Mouse (Mus musculus) hindlimb bud, embryonic 11.5 days (tissue): ENCODE measurements at regions not wholly inside any gene's neighbourhood (a gene's known extent, or its start where the extent isn't known, plus 50 kb on each side); places are given as distances from the start of the nearest gene placed in this dataset.

Experiments
- DNase-seq: peaks from one replicate; pipeline ENCODE4 v3.0.0-alpha.2; 2012; ENCODE audit warnings: low read depth, low spot score; ENCODE audit errors: extremely low spot score

- no peak for DNase-seq
Observed at GRCm38 (mm10) chr5:45278005-45278432, 172.0 kb downstream of the Qdpr start.

DNA sequence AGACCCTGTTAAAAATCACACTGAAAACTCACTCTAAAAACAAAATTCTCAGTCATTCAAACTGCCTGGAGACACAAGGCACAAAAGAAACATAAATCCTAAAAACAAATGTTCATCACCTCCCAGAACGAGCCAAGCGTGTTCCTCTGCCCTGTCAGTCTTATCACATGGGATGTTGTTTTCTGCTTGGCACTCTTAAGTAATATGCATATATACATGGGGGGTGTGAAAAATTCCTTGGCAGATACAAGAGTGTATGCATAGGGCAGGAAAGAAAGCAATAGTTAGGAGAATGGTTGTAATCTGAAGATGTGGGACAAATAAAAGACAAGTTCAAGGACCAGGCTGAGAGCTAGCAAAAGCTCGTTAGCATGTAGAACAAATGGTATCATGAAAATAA is 179.4 kb downstream of the Qdpr start:
- DNase-seq = no peak

DNA sequence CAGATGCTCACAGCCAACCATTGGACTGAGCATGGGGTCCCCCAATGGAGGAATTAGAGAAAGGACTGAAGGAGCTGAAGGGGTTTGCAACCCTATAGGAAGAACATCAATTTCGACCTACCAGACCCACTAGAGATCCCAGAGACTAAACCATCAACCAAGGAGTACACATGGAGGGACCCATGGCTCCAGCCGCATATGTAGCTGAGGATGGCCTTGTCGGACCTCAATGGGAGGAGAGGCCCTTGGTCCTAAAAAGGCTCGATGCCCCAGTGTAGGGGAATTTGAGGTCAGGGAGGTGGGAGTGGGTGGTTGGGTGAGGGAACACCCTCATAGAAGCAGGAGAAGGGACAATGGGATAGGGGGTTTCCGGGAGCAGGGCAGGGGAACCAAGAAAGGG is 180.6 kb downstream of the Qdpr start:
- no peak for DNase-seq

- DNase-seq = no peak
Observed at GRCm38 (mm10) chr5:45266914-45267313, 183.1 kb downstream of the Qdpr start.

GRCm38 (mm10) chr5:45258486-45258885 is 191.6 kb downstream of the Qdpr start:
- no peak for DNase-seq

- DNase-seq = no peak
Observed at GRCm38 (mm10) chr5:45256256-45256999, 193.6 kb downstream of the Qdpr start.

DNA sequence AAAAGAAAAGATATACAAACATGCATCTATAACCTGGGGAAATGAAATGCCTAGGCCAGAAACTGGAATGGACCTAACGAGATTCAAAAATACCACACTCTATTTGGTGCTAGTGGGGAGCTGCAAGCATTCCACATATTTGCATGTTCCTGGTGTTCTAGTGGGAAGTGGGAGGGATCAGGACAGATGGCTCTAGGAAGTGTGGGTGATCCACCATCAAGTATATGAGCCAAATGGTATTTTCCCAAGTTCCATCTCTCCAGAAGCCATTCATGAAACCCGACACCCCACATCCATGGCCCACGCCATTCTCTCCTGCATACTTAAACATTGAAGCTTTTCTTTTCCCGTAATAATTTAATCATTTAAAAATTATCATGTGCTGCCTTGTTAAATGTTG is 218.2 kb downstream of the Qdpr start:
- no peak for DNase-seq

- DNase-seq = no peak
Observed at GRCm38 (mm10) chr5:45230097-45230496, 219.9 kb downstream of the Qdpr start.

- DNase-seq = no peak
Observed at GRCm38 (mm10) chr5:45229477-45229876, 220.6 kb downstream of the Qdpr start.

- DNase-seq = no peak
Observed at GRCm38 (mm10) chr5:45228226-45228927, 221.7 kb downstream of the Qdpr start.

- DNase-seq = no peak
Observed at GRCm38 (mm10) chr5:45220272-45220916, 229.6 kb downstream of the Qdpr start.

GRCm38 (mm10) chr5:45219558-45219957 is 230.5 kb downstream of the Qdpr start:
- no peak for DNase-seq

GRCm38 (mm10) chr5:45219101-45219500 is 230.9 kb downstream of the Qdpr start:
- DNase-seq = no peak

- DNase-seq = no peak
Observed at GRCm38 (mm10) chr5:45214475-45214874, 235.6 kb downstream of the Qdpr start.

GRCm38 (mm10) chr5:45198408-45198807 is 251.6 kb downstream of the Qdpr start:
- DNase-seq = no peak

DNA sequence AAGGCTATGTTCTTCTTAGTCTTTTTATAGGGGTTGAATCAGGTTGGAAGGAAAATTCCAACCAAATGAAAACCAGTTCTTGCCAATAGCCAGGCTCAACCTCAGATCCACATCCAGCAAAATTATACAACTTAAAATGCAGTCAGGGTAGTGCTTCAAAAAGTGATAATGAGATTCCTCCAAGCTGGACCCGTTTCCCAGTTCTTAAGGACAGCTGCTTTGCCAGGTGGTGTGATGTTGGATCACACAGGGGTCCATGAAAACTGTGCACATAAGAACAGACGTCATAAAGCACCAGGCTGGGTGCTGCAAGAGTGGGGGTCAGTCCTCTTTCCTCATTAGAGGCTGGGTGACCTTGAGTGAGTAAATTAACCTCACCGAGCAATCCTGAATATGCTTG is 253.9 kb downstream of the Qdpr start:
- no peak for DNase-seq

GRCm38 (mm10) chr5:45192287-45192686 is 257.7 kb downstream of the Qdpr start:
- DNase-seq = no peak

GRCm38 (mm10) chr5:45173035-45173755 is 276.8 kb downstream of the Qdpr start:
- DNase-seq = no peak

DNA sequence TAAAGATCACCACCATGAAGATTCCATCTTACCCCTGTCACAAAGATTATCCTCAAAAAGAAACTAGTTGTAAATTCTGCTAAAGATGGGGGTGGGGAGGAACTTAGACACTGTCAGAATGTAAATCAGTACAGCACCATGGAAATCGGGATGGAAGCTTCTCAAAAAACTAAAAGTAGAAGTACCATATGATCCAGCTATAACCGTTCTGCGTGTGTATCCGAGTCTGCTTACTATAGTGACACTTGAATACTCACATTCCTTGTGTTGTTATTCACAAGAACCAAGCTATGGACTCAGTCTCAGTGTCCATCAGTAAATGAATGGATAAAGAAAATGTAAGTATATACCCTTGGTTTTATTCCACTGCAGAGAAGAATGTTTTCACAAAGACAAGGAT is 290.8 kb downstream of the Qdpr start:
- DNase-seq = no peak

- no peak for DNase-seq
Observed at GRCm38 (mm10) chr5:45154936-45155335, 295.1 kb downstream of the Qdpr start.

- no peak for DNase-seq
Observed at GRCm38 (mm10) chr5:45144186-45144585, 305.9 kb downstream of the Qdpr start.
